Mouse (Mus musculus): ENCODE data around the gene Rbbp7. TPM values are rescaled to one million over a fixed set of nuclear protein-coding genes. Genes with fewer than 3 reads are reported as not detected.
A peak's percentile ranks its signal among the peaks of the same experiment; 100 is the strongest.
"Not testable (repeated sequence)": the region's sequence is repeated elsewhere in the genome, so short reads cannot be mapped to it uniquely, and the experiment has no call there.

Rbbp7 gene
- polyA plus RNA-seq, 1 experiment from 2014 or later = 250 TPM

GRCm38 (mm10) chrX:162752418-162752817 is 7.8 kb upstream of the Rbbp7 start:
- Histone ChIP-seq H3K9ac (no peak overlapping the region), H3K36me3 (replicated peaks) (no peaks in the 10 kb centered on the region), H3K27me3 (peaks cover 9% of the 10 kb centered on the region; the same call in 1 of the 2 replicates), H3K4me3 (replicated peaks) (no peak overlapping the region), H3K27ac (replicated peaks) (no peak overlapping the region), H3K4me2 (no peak overlapping the region), H3K9me3 (replicated peaks) (no peaks in the 10 kb centered on the region), H3K4me1 (replicated peaks) (no peaks in the 10 kb centered on the region)
- ATAC-seq (ENCODE audit: insufficient read depth) = no peak
- WGBS (ENCODE audit: insufficient replicate concordance) = 73% methylated on average over 2 of the region's 2 CpGs

GRCm38 (mm10) chrX:162754314-162754713 is 5.9 kb upstream of the Rbbp7 start:
- no peak for ATAC-seq (ENCODE audit: insufficient read depth)
- Histone ChIP-seq H3K27ac (replicated peaks) (no peak overlapping the region), H3K4me1 (replicated peaks) (peaks cover 8% of the 10 kb centered on the region), H3K9ac (no peak overlapping the region), H3K9me3 (replicated peaks) (no peaks in the 10 kb centered on the region), H3K27me3 (0 out of 2 replicates have a peak, but pooled peaks cover 4% of the 10 kb centered on the region), H3K36me3 (replicated peaks) (no peaks in the 10 kb centered on the region), H3K4me3 (replicated peaks) (no peak overlapping the region), H3K4me2 (no peak overlapping the region)
- WGBS (ENCODE audit: insufficient replicate concordance) = 64% methylated on average over 4 of the region's 4 CpGs

DNA sequence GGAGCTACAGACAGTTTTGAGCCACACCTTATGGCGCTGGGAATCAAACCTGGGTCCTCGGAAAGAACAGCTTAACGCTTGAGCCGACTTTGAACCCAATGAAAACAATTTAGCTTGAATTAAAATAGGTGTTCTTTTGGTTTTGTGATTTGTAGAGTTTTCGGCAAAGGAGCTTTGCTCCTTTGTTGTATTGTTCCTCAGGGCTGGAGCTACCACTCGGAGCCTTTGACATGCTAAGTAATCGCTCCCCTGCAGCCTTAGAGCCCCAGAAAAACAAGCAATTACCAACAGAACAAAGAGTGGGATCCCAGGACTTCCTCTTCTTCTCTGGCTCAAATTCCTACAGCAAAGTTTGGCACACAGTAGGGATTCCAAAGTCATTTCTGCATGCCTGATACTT is 4.1 kb upstream of the Rbbp7 start:
- Histone ChIP-seq H3K4me1 (replicated peaks) (peaks cover 12% of the 10 kb centered on the region), H3K4me2 (no peak overlapping the region), H3K4me3 (replicated peaks) (no peak overlapping the region), H3K27ac (replicated peaks) (no peak overlapping the region), H3K36me3 (replicated peaks) (no peaks in the 10 kb centered on the region), H3K27me3 (0 out of 2 replicates have a peak, but pooled peaks cover 4% of the 10 kb centered on the region), H3K9me3 (replicated peaks) (no peaks in the 10 kb centered on the region), H3K9ac (no peak overlapping the region)
- WGBS (ENCODE audit: insufficient replicate concordance) = 73% methylated on average over 7 of the region's 7 CpGs
- no peak for ATAC-seq (ENCODE audit: insufficient read depth)

- H3K9ac ChIP-seq = peak overlapping the region; percentile 57
- H3K4me3 ChIP-seq (replicated peaks) = peak overlapping the region; percentile 74
- H3K27ac ChIP-seq (replicated peaks) = peak overlapping the region; percentile 79
- peaks cover 12% of the 10 kb centered on the region for H3K4me1 ChIP-seq (replicated peaks)
- ATAC-seq (ENCODE audit: insufficient read depth) = no peak
- peaks cover 14% of the 10 kb centered on the region for H3K36me3 ChIP-seq (replicated peaks)
- 21% methylated on average over 32 of the region's 32 CpGs for WGBS (ENCODE audit: insufficient replicate concordance)
- no peaks in the 10 kb centered on the region for H3K9me3 ChIP-seq (replicated peaks)
- H3K27me3 ChIP-seq = no peaks in the 10 kb centered on the region
- peak overlapping the region; percentile 75 for H3K4me2 ChIP-seq
Measured at GRCm38 (mm10) chrX:162759251-162760114, 719 bp upstream of the Rbbp7 start.

DNA sequence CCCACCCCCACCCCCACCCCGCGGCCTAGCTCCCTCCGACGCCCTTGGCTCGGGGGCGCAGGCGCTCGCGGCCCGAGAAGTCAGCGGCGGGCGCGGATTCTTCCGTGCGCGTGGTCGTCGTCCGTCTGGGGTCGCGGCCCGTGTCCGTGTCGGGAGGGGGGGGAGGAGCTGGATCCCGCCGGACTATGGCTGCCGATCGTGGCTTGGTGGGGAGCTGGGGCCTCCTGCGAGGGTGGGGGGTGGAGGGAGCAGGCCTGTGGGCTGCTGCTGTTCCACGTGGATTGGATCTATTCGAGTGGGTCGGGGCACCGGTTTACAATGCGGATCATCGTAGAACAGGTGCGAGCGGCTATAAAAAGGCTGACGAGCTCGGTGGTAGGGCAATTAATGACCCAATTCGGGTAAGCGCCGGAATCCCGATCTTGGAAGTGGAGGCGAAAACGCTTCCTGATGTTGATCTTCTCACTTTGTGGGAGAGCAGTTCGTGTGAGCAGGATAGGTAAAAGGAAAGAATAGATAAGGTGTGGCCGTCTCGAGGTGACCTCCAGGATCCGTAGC is 835 bp downstream of the Rbbp7 start:
- no peak for ATAC-seq (ENCODE audit: insufficient read depth)
- Histone ChIP-seq H3K4me1 (replicated peaks) (peaks cover 14% of the 10 kb centered on the region), H3K9ac (peak overlapping the region; percentile 73), H3K27ac (replicated peaks) (peak overlapping the region; percentile 87), H3K36me3 (replicated peaks) (peaks cover 17% of the 10 kb centered on the region), H3K4me3 (replicated peaks) (peak overlapping the region; percentile 74), H3K27me3 (no peaks in the 10 kb centered on the region), H3K9me3 (replicated peaks) (no peaks in the 10 kb centered on the region), H3K4me2 (peak overlapping the region; percentile 76)
- WGBS (ENCODE audit: insufficient replicate concordance) = 17% methylated on average over 47 of the region's 50 CpGs

- no peak for ATAC-seq (ENCODE audit: insufficient read depth)
- 33% methylated on average over 9 of the region's 9 CpGs for WGBS (ENCODE audit: insufficient replicate concordance)
Measured at GRCm38 (mm10) chrX:162761716-162762395, 1.7 kb downstream of the Rbbp7 start.

GRCm38 (mm10) chrX:162770726-162771125 is 10.5 kb downstream of the Rbbp7 start:
- no peak for ATAC-seq (ENCODE audit: insufficient read depth)
- peaks cover 55% of the 10 kb centered on the region for H3K36me3 ChIP-seq (replicated peaks)

More at GRCm38 (mm10) chrX:162761716-162762395, 1.7 kb downstream of the Rbbp7 start:
- H3K9ac ChIP-seq = peak overlapping the region; percentile 73
- H3K9me3 ChIP-seq (replicated peaks) = no peaks in the 10 kb centered on the region
- H3K4me2 ChIP-seq = peak overlapping the region; percentile 76
- H3K4me3 ChIP-seq (replicated peaks) = peak overlapping the region; percentile 74
- peaks cover 21% of the 10 kb centered on the region for H3K36me3 ChIP-seq (replicated peaks)
- H3K27ac ChIP-seq (replicated peaks) = peak overlapping the region; percentile 87; the same call in 1 of the 2 replicates
- peaks cover 14% of the 10 kb centered on the region for H3K4me1 ChIP-seq (replicated peaks)
- H3K27me3 ChIP-seq = no peaks in the 10 kb centered on the region

GRCm38 (mm10) chrX:162788372-162788771 is 28.2 kb downstream of the Rbbp7 start:
- no peak overlapping the region for H3K4me2 ChIP-seq
- no peak overlapping the region for H3K27ac ChIP-seq (replicated peaks)
- no peaks in the 10 kb centered on the region for H3K27me3 ChIP-seq
- no peak for ATAC-seq (ENCODE audit: insufficient read depth)
- no peaks in the 10 kb centered on the region for H3K9me3 ChIP-seq (replicated peaks)
- 46% methylated on average over 1 of the region's 1 CpGs for WGBS (ENCODE audit: insufficient replicate concordance)
- no peak overlapping the region for H3K9ac ChIP-seq
- H3K4me3 ChIP-seq (replicated peaks) = no peak overlapping the region
- H3K4me1 ChIP-seq (replicated peaks) = no peaks in the 10 kb centered on the region
- peaks cover 33% of the 10 kb centered on the region for H3K36me3 ChIP-seq (replicated peaks)

More at GRCm38 (mm10) chrX:162770726-162771125, 10.5 kb downstream of the Rbbp7 start:
- Histone ChIP-seq H3K9me3 (replicated peaks) (no peaks in the 10 kb centered on the region), H3K27me3 (no peaks in the 10 kb centered on the region), H3K4me2 (no peak overlapping the region), H3K4me1 (replicated peaks) (no peaks in the 10 kb centered on the region), H3K9ac (no peak overlapping the region), H3K27ac (replicated peaks) (no peak overlapping the region), H3K4me3 (replicated peaks) (no peak overlapping the region)
- WGBS (ENCODE audit: insufficient replicate concordance) = 64% methylated on average over 1 of the region's 1 CpGs

DNA sequence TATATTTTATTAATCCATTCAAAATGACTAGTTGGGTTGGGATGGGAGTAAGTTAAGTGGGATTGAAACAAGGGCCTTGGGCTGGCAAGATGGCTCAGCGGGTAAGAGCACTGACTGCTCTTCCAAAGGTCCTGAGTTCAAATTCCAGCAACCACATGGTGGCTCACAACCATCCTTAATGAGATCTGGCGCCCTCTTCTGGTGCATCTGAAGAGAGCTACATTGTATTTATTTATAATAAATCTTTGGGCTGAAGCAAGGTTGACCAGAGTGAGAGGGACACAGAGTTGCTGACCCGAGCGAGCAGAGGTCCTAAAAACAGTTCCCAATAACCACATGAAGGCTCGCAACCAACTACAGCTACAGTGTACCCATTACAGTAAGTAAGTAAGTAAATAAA is 31.2 kb downstream of the Rbbp7 start:
- ATAC-seq (ENCODE audit: insufficient read depth); H3K9ac ChIP-seq; H3K9me3 ChIP-seq (replicated peaks); H3K4me2 ChIP-seq; H3K27me3 ChIP-seq; H3K4me1 ChIP-seq (replicated peaks); H3K27ac ChIP-seq (replicated peaks); H3K4me3 ChIP-seq (replicated peaks): not testable (repeated sequence)
- H3K36me3 ChIP-seq (replicated peaks) = peaks cover 18% of the 10 kb centered on the region
- 62% methylated on average over 5 of the region's 5 CpGs for WGBS (ENCODE audit: insufficient replicate concordance)

GRCm38 (mm10) chrX:162800371-162800770 is 40.2 kb downstream of the Rbbp7 start:
- H3K27me3 ChIP-seq = no peaks in the 10 kb centered on the region
- no peak overlapping the region for H3K4me2 ChIP-seq
- 0 out of 2 replicates have a peak, but pooled peaks cover 9% of the 10 kb centered on the region for H3K36me3 ChIP-seq (replicated peaks)
- H3K9ac ChIP-seq = no peak overlapping the region
- ATAC-seq (ENCODE audit: insufficient read depth) = no peak
- H3K4me1 ChIP-seq (replicated peaks) = no peaks in the 10 kb centered on the region
- no peak overlapping the region for H3K27ac ChIP-seq (replicated peaks)
- no peak overlapping the region for H3K4me3 ChIP-seq (replicated peaks)
- no peaks in the 10 kb centered on the region for H3K9me3 ChIP-seq (replicated peaks)

DNA sequence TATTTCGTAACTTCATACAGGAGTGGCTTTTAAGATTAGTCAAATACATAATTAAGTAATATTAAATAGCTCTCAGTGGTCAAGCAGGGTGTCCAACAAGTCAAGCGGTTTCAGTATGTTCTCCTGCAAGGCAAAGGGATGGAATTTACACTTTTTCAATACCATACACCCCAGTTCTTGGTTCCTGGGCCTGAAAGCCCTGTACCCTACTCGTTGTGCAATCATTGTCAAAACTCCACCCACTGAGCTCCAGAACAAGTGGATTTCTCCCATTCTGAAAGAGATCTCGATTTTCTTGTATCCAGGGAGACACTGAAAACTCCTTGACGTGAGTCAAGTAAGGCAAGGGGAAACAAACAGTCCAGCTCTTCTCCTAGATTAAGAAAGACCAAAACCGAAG is 67.8 kb downstream of the Rbbp7 start:
- peak overlapping the region; percentile 73 for H3K27ac ChIP-seq (replicated peaks)
- 33% methylated on average over 6 of the region's 6 CpGs for WGBS (ENCODE audit: insufficient replicate concordance)

More for the DNA sequence above, 67.8 kb downstream of the Rbbp7 start:
- no peak for ATAC-seq (ENCODE audit: insufficient read depth)
- H3K36me3 ChIP-seq (replicated peaks) = no peaks in the 10 kb centered on the region
- peak overlapping the region; percentile 66; the same call in 1 of the 2 replicates for H3K9ac ChIP-seq
- H3K27me3 ChIP-seq = no peaks in the 10 kb centered on the region
- H3K4me2 ChIP-seq = peak overlapping the region; percentile 84
- H3K4me1 ChIP-seq (replicated peaks) = peaks cover 6% of the 10 kb centered on the region; the same call in 1 of the 2 replicates
- no peaks in the 10 kb centered on the region for H3K9me3 ChIP-seq (replicated peaks)
- H3K4me3 ChIP-seq (replicated peaks) = peak overlapping the region; percentile 68
